Mouse (Mus musculus) olfactory bulb, adult 2 months (tissue): ENCODE measurements around the gene Ocln.

ENCODE experiments used
- CTCF ChIP-seq: fragments of 200-500 bp; IDR thresholded peaks from 2 replicates; pipeline ENCODE4 v1.5.1; 2012; ENCODE audit warnings: low read depth, mild to moderate bottlenecking, low read length, moderate library complexity; ENCODE audit not compliant: insufficient read depth
- POLR2A ChIP-seq: fragments of 200-500 bp; IDR thresholded peaks from 2 replicates; pipeline ENCODE4 v1.6.1; 2012; ENCODE audit warnings: mild to moderate bottlenecking, low read depth, low read length, moderate library complexity; ENCODE audit not compliant: insufficient read depth

DNA sequence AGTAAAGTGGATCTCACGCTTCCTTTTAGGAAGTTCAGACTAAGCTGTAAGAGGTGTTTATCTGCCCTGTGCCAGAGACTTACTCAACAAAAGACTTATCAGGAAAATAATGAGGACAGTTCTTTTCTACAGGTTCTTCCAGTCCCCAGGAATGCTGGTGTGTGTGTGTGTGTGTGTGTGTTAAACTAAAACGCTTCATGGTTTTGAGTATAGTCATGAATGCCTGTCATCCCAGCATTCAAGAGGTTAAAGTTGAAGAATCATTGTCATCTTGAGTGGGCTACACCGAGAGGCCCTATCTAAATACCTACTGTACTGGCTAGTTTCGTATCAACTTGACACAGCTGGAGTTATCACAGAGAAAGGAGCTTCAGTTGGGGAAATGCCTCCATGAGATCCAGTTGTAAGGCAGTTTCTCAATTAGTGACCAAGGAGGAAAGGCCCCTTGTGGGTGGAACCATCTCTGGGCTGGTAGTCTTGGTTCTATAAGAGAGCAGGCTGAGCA lies 40.6 kb downstream of the Ocln start:
- TF ChIP-seq CTCF (no peak), POLR2A (no peak)
